Mouse (Mus musculus) CH12.LX (cell line): ENCODE data around the gene Mrap2. TPM values are rescaled to one million over a fixed set of nuclear protein-coding genes. Genes with fewer than 3 reads are reported as not detected.

Experiments
- DNase-seq: peaks from one replicate; pipeline ENCODE4 v3.0.0-alpha.2; 2013; ENCODE audit errors: extremely low read depth
- H3K27ac ChIP-seq: 2 replicates; pipeline ENCODE4 v1.5.1; 2012; ENCODE audit warnings: low read depth, mild to moderate bottlenecking, control low read depth, moderate library complexity; ENCODE audit not compliant: insufficient read depth
- H3K27me3 ChIP-seq: replicated peaks from 2 replicates; pipeline ENCODE3; 2012; ENCODE audit warnings: inconsistent platforms
- H3K36me3 ChIP-seq, 2 experiments: replicated peaks in 1 of 2; 2 replicates each; pipeline versions ENCODE3 to v1.6.1; 2012; ENCODE audit warnings: inconsistent platforms in 1 of 2, low read length in 1 of 2, mild to moderate bottlenecking in 1 of 2, mixed read lengths in 1 of 2, moderate library complexity in 1 of 2; ENCODE audit not compliant: control insufficient read depth in 1 of 2, insufficient read depth in 1 of 2
- H3K4me1 ChIP-seq, 2 experiments: 2 replicates each; pipeline ENCODE4 v1.6.1; 2012; ENCODE audit warnings: inconsistent platforms in 1 of 2, moderate library complexity in 1 of 2; ENCODE audit not compliant: insufficient read depth in 2 of 2, control insufficient read depth in 1 of 2
- H3K4me2 ChIP-seq: 2 replicates; pipeline ENCODE4 v1.6.1; 2012; ENCODE audit warnings: low read depth, mild to moderate bottlenecking, control low read depth; ENCODE audit not compliant: poor library complexity, insufficient read depth, severe bottlenecking
- H3K4me3 ChIP-seq, 3 experiments: fragments of 150-350 bp in 1 of 3; sonication (generic) in 1 of 3; replicated peaks in 1 of 3; 2 replicates each; pipeline versions ENCODE3 to v1.5.1; 2011 to 2012; ENCODE audit warnings: low read depth in 2 of 3, low read length in 2 of 3, mild to moderate bottlenecking in 2 of 3, moderate library complexity in 2 of 3, control low read depth in 1 of 3, improper control_type of control experiment in 1 of 3, inconsistent platforms in 1 of 3, mixed read lengths in 1 of 3; ENCODE audit not compliant: poor library complexity in 1 of 3
- H3K79me2 ChIP-seq: replicated peaks from 2 replicates; pipeline ENCODE4 v1.6.1; 2012; ENCODE audit warnings: mild to moderate bottlenecking, moderate library complexity; ENCODE audit not compliant: control insufficient read depth, poor library complexity, insufficient read depth, severe bottlenecking; ENCODE audit errors: extremely low read depth
- H3K9ac ChIP-seq: 2 replicates; pipeline ENCODE4 v1.6.1; 2012; ENCODE audit warnings: low read depth, mild to moderate bottlenecking, control low read depth, moderate library complexity; ENCODE audit not compliant: insufficient read depth
- H3K9me3 ChIP-seq: replicated peaks from 2 replicates; pipeline ENCODE3; 2012; ENCODE audit warnings: low read length, inconsistent platforms, mixed read lengths
- BHLHE40 ChIP-seq: IDR thresholded peaks from 2 replicates; pipeline ENCODE4 v1.6.1; 2011; ENCODE audit warnings: mild to moderate bottlenecking, low read depth, low read length, improper control_type of control experiment
- CHD2 ChIP-seq: IDR thresholded peaks from 2 replicates; pipeline ENCODE4 v1.6.1; 2011; ENCODE audit warnings: low read length, improper control_type of control experiment
- ELF1 ChIP-seq: IDR thresholded peaks from 2 replicates; pipeline ENCODE4 v1.6.1; 2014; ENCODE audit warnings: low read depth, mild to moderate bottlenecking, inconsistent platforms, low read length, improper control_type of control experiment
- EP300 ChIP-seq: IDR thresholded peaks from 2 replicates; pipeline ENCODE4 v1.6.1; 2011; ENCODE audit warnings: low read length, improper control_type of control experiment
- ETS1 ChIP-seq: conservative IDR thresholded peaks from 2 replicates; pipeline ENCODE4 v1.6.1; 2012; ENCODE audit warnings: low read depth, mild to moderate bottlenecking, inconsistent platforms, low read length, improper control_type of control experiment, moderate library complexity
- GABPA ChIP-seq: IDR thresholded peaks from 2 replicates; pipeline ENCODE4 v1.6.1; 2012; ENCODE audit warnings: low read depth, low read length, improper control_type of control experiment, inconsistent platforms; ENCODE audit not compliant: insufficient replicate concordance
- IRF4 ChIP-seq: IDR thresholded peaks from 2 replicates; pipeline ENCODE4 v1.6.1; 2014; ENCODE audit warnings: low read depth, mild to moderate bottlenecking, inconsistent platforms, low read length, improper control_type of control experiment
- JUND ChIP-seq: conservative IDR thresholded peaks from 2 replicates; pipeline ENCODE4 v1.6.1; 2011; ENCODE audit warnings: low read depth, low read length, improper control_type of control experiment
- MAX ChIP-seq: IDR thresholded peaks from 2 replicates; pipeline ENCODE4 v1.6.1; 2011; ENCODE audit warnings: low read length, improper control_type of control experiment
- MAZ ChIP-seq: IDR thresholded peaks from 2 replicates; pipeline ENCODE4 v1.6.1; 2012; ENCODE audit warnings: low read depth, mild to moderate bottlenecking, inconsistent platforms, low read length, improper control_type of control experiment, moderate library complexity
- MEF2A ChIP-seq: IDR thresholded peaks from 2 replicates; pipeline ENCODE4 v1.6.1; 2014; ENCODE audit warnings: low read depth, mild to moderate bottlenecking, inconsistent platforms, low read length, improper control_type of control experiment, borderline replicate concordance
- MYC ChIP-seq: IDR thresholded peaks from 2 replicates; pipeline ENCODE4 v1.6.1; 2011; ENCODE audit warnings: low read depth, mild to moderate bottlenecking, improper control_type of control experiment, low read length
- PAX5 ChIP-seq: IDR thresholded peaks from 2 replicates; pipeline ENCODE4 v1.6.1; 2012; ENCODE audit warnings: low read length, inconsistent platforms, mixed read lengths
- RAD21 ChIP-seq: IDR thresholded peaks from 2 replicates; pipeline ENCODE4 v1.6.1; 2011; ENCODE audit warnings: low read depth, mild to moderate bottlenecking, low read length, improper control_type of control experiment, moderate library complexity
- SIN3A ChIP-seq: IDR thresholded peaks from 2 replicates; pipeline ENCODE4 v1.6.1; 2012; ENCODE audit warnings: low read length, improper control_type of control experiment, inconsistent platforms
- SMC3 ChIP-seq: IDR thresholded peaks from 2 replicates; pipeline ENCODE4 v1.6.1; 2011; ENCODE audit warnings: low read depth, low read length, improper control_type of control experiment
- TBP ChIP-seq: conservative IDR thresholded peaks from 2 replicates; pipeline ENCODE4 v1.6.1; 2011; ENCODE audit warnings: low read depth, low read length, improper control_type of control experiment
- TCF12 ChIP-seq: IDR thresholded peaks from 2 replicates; pipeline ENCODE4 v1.6.1; 2014; ENCODE audit warnings: low read depth, mild to moderate bottlenecking, inconsistent platforms, low read length, improper control_type of control experiment
- USF2 ChIP-seq: conservative IDR thresholded peaks from 2 replicates; pipeline ENCODE4 v1.6.1; 2011; ENCODE audit warnings: low read depth, low read length, improper control_type of control experiment
- ZMIZ1 ChIP-seq: IDR thresholded peaks from 2 replicates; pipeline ENCODE4 v1.6.1; 2012; ENCODE audit warnings: low read depth, mild to moderate bottlenecking, inconsistent platforms, low read length, improper control_type of control experiment
- ZNF384 ChIP-seq: IDR thresholded peaks from 2 replicates; pipeline ENCODE4 v1.6.1; 2012; ENCODE audit warnings: low read depth, low read length, improper control_type of control experiment, inconsistent platforms
- dilution Hi-C: fragments of 300-500 bp; cut with MboI; formaldehyde crosslinking; loops from 2 replicates; pipeline ENCODE4 v1.14.3; 2020; ENCODE audit warnings: low sequenced_read_pairs; ENCODE audit not compliant: extremely low pct_unique_long_range_greater_than_20kb, extremely low pct_ligation_motif_present
- in situ Hi-C: fragments of 300-500 bp; cut with MboI; formaldehyde crosslinking; loops from 3 replicates; pipeline ENCODE4 v1.14.3; 2019; ENCODE audit warnings: low sequenced_read_pairs, low pct_ligation_motif_present, low pct_unique_long_range_greater_than_20kb, mixed read lengths
- polyA plus RNA-seq: library from polyadenylated mRNA; unstranded; fragments of >175 nt; gene quantifications from 2 replicates; pipeline ENCODE4 v1.2.1, GENCODE M21; 2012; ENCODE audit warnings: low read depth; ENCODE audit not compliant: insufficient read length
- total RNA-seq, 2 experiments: library from RNA; depleted of rRNA; stranded (reverse); fragments of 300-350 nt in 1 of 2; fragments of >200 nt in 1 of 2; gene quantifications; 2 replicates each; pipeline ENCODE4 v1.2.3; 2012 to 2014

Mrap2 gene
- total and polyA plus RNA-seq, 3 experiments, result not detected

- dilution Hi-C loops (no loop called here), in situ Hi-C loops (no loop called here)
- peak overlapping the region; percentile 53; the same call in 1 of the 2 replicates for H3K4me2 ChIP-seq
Observed at GRCm38 (mm10) chr9:87115019-87115418, 29.1 kb upstream of the Mrap2 start.

DNA sequence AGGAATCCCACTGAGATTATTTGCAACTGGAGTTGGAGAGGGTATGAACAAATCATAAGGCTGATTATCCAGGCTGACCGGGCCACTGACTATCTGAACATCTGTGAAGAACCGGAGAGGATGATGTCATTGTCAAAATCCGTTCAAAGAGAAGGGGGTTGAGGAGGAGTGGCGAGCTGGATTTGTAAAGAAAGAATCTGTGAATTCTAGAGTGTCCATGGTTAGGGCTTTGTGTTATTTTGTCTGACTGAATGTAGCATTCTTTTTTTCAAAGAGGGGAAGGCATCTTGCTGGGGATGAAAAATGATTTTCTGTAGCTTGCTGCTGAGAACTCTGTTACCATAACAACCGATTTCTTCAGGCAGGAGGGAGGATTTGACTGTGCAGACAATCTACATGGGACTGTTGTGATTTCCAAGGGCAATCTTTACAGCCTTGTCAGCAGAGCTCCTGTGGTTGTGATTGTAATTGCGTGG, 28.6 kb upstream of the Mrap2 start:
- H3K27ac ChIP-seq, result no peak overlapping the region
- in situ Hi-C loops, result no loop called here
- H3K36me3 ChIP-seq, result no peaks in the 10 kb centered on the region
- H3K9ac ChIP-seq, result no peak overlapping the region
- TF ChIP-seq GABPA (no peak), USF2 (no peak)
- TF ChIP-seq, all 38 proteins: peak for 0
- no peaks in the 10 kb centered on the region for H3K79me2 ChIP-seq
- H3K9me3 ChIP-seq, result no peaks in the 10 kb centered on the region
- H3K27me3 ChIP-seq, result no peaks in the 10 kb centered on the region
- DNase-seq, result no peak
- H3K4me3 ChIP-seq, result no peak overlapping the region
- dilution Hi-C loops, result no loop called here
- peak overlapping the region; percentile 53; the same call in 1 of the 2 replicates for H3K4me2 ChIP-seq
- no peaks in the 10 kb centered on the region; a peak in 1 of 4 replicates for H3K4me1 ChIP-seq

More at GRCm38 (mm10) chr9:87115019-87115418, 29.1 kb upstream of the Mrap2 start:
- H3K4me3 ChIP-seq, result no peak overlapping the region
- no peaks in the 10 kb centered on the region for H3K27me3 ChIP-seq
- H3K4me1 ChIP-seq, result no peaks in the 10 kb centered on the region; a peak in 1 of 4 replicates
- no peak overlapping the region for H3K27ac ChIP-seq
- no peak for DNase-seq
- no peaks in the 10 kb centered on the region for H3K36me3 ChIP-seq
- H3K79me2 ChIP-seq, result no peaks in the 10 kb centered on the region
- H3K9ac ChIP-seq, result no peak overlapping the region
- no peak for TF ChIP-seq MAX
- no peaks in the 10 kb centered on the region for H3K9me3 ChIP-seq

DNA sequence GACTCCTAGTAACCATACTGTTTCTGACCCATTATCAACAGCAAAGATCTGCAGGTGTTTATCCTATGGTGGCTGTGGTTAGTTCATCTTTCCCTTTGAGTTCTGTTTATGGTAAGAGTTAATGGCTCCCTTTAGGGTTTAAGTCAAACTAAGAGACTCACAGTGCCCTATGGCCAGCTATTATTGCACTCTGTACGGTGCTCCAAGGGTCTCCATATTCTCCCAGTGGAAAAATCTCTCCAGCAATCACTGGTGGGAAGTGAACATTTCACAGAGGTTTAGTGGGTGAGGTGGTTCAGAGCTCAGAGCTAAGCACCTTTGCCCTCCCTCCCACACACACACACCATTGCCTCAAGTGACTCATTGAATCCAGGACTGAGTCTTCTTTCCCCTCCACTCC, 28.1 kb upstream of the Mrap2 start:
- Histone ChIP-seq H3K9me3 (no peaks in the 10 kb centered on the region), H3K4me2 (no peak overlapping the region), H3K36me3 (no peaks in the 10 kb centered on the region), H3K79me2 (no peaks in the 10 kb centered on the region), H3K4me3 (no peak overlapping the region), H3K27ac (no peak overlapping the region), H3K4me1 (no peaks in the 10 kb centered on the region; a peak in 1 of 4 replicates), H3K9ac (no peak overlapping the region), H3K27me3 (no peaks in the 10 kb centered on the region)
- no peak for DNase-seq
- dilution Hi-C loops, result no loop called here
- TF ChIP-seq TBP (no peak), ETS1 (no peak), SIN3A (no peak), ELF1 (no peak), ZNF384 (no peak), TCF12 (no peak), SMC3 (no peak), MAZ (no peak), GABPA (no peak), BHLHE40 (no peak), MEF2A (no peak), RAD21 (no peak), EP300 (no peak), MYC (no peak), PAX5 (no peak), MAX (no peak), JUND (no peak), IRF4 (no peak), CHD2 (no peak), ZMIZ1 (no peak)
- in situ Hi-C loops, result no loop called here
